Mouse (Mus musculus) embryonic fibroblast, embryonic 13.5 days (primary cell): Measurements from ENCODE around the gene Erc2. TPM values are rescaled to one million over a fixed set of nuclear protein-coding genes. Genes with fewer than 3 reads are reported as not detected.

ENCODE experiments used
- H3K27ac ChIP-seq: 2 replicates; pipeline ENCODE4 v1.5.1; 2012; ENCODE audit warnings: low read length, control low read depth, inconsistent platforms; ENCODE audit not compliant: insufficient read depth
- H3K4me1 ChIP-seq: 2 replicates; pipeline ENCODE4 v1.6.1; 2011; ENCODE audit warnings: low read length; ENCODE audit not compliant: control insufficient read depth, insufficient read depth
- H3K4me3 ChIP-seq: 2 replicates; pipeline ENCODE4 v1.5.1; 2011; ENCODE audit warnings: mild to moderate bottlenecking, control low read depth, low read length; ENCODE audit not compliant: insufficient read depth
- CTCF ChIP-seq: IDR thresholded peaks from 2 replicates; pipeline ENCODE4 v1.5.1; 2011; ENCODE audit warnings: mild to moderate bottlenecking, control low read depth, low read length, moderate library complexity, borderline replicate concordance; ENCODE audit not compliant: insufficient read depth
- POLR2A ChIP-seq: IDR thresholded peaks from 2 replicates; pipeline ENCODE4 v1.6.1; 2011; ENCODE audit warnings: low read depth, mild to moderate bottlenecking, control low read depth, low read length, moderate library complexity
- polyA plus RNA-seq: library from polyadenylated mRNA; stranded (reverse); fragments of >200 nt; gene quantifications from 2 replicates; pipeline ENCODE4 v1.2.4, GENCODE M21; 2011; ENCODE audit warnings: low read depth; ENCODE audit not compliant: missing spikeins, insufficient read length

Erc2 gene
- polyA plus RNA-seq, 1 experiment, result 4.4 TPM

DNA sequence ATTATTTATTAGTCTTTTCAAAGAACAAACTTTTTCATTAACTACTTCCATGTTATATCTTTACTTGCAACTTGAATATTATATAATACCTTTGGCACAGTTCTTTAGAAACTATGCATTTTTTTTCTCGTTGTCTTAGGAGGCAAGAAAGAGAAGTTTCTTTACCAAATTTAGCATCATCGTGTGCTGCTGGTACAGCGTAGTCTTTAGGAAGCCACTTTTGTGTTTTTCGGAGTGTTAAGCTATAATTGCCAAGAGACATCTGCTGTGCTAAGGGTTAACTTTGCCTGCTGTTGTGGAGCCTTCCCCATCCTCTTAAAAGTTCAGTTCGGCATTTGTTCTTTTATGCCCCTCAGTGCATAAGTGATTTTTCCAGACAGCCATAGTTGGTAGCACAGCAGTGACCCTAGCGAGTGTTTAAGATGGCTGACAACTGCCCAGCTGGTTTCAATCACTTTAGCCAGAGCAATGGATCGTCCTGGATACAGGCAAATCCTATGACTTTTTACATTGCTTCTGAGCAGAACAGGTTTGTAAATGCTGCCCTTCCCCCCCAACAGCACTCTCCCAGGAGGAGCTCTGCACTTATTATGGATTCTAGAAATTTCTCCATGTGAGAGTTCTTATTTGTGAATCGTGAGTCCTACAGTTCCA lies 570.6 kb downstream of the Erc2 start:
- TF ChIP-seq POLR2A (no peak), CTCF (no peak)

DNA sequence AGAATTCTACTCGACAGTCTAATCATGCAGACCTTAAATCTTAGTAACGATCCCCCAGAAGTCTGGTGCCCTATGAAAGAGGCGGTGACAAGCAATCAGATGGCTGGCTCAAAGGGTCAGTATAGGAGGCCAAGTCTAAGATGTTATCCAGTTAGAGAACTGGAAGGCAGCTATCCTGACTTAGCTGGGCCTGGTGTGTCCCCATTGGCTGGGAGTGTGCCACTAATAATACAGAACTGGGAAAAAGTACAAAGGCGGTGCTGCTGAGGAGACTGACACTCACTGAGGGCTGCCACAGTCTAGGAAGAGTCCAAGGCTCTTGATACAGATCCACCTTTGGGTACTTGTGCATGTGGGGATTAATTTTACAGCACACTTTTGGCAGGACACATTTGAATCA lies 581.6 kb downstream of the Erc2 start:
- TF ChIP-seq CTCF (no peak), POLR2A (no peak)
- Histone ChIP-seq H3K4me1 (peaks cover 2% of the 10 kb centered on the region; the same call in 1 of the 2 replicates), H3K4me3 (no peak overlapping the region), H3K27ac (no peak overlapping the region)

More for the DNA sequence above, 570.6 kb downstream of the Erc2 start:
- Histone ChIP-seq H3K4me1 (no peaks in the 10 kb centered on the region), H3K27ac (no peak overlapping the region), H3K4me3 (no peak overlapping the region)

DNA sequence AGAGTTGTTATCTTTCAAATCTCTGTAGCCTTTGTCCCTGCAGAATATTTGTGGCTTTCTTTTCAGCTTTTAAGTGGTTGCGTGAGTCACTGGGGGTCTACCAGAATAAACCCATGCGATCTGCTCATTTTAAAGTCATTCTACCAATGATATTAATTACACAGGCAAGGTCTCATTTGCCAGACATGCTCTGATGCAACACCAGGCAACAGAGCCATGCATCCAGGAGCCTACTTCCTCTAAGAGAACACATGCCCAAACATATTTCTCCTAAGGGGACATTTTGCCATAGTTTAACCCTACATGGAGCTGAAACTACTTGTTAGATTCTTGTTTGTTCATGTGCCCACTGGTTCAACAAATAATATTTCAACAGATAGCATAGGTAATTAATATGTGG lies 584.1 kb downstream of the Erc2 start:
- H3K27ac ChIP-seq, result peak overlapping the region; percentile 26; the same call in 1 of the 2 replicates
- TF ChIP-seq CTCF, result no peak
- no peak for TF ChIP-seq POLR2A

GRCm38 (mm10) chr14:28225550-28225949 lies 603.3 kb downstream of the Erc2 start:
- H3K4me1 ChIP-seq, result no peaks in the 10 kb centered on the region
- no peak overlapping the region for H3K4me3 ChIP-seq
- TF ChIP-seq POLR2A (no peak), CTCF (no peak)
- H3K27ac ChIP-seq, result no peak overlapping the region

More for the DNA sequence above, 584.1 kb downstream of the Erc2 start:
- H3K4me1 ChIP-seq, result no peaks in the 10 kb centered on the region
- no peak overlapping the region for H3K4me3 ChIP-seq

DNA sequence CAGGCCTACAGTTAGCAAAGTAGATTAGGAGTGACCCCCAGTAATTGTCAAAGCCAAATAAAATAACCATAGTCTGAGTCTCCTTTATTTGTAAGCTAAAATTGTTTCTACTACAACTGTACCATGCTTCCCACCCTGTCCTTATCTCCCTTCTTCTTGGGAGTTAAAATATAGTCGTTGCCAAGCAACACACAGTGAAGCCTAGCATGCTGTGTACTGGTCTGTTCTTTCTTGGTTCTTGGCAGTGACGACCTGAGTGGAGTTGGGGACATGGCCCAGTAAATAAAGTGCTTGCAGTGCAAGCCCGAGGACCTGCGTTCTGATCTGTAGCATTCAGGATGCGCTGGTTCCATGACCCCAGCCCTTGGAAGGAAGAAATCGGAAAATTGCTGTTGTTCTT lies 608.3 kb downstream of the Erc2 start:
- no peak overlapping the region for H3K4me3 ChIP-seq
- TF ChIP-seq POLR2A (no peak), CTCF (no peak)
- H3K27ac ChIP-seq, result no peak overlapping the region
- H3K4me1 ChIP-seq, result no peaks in the 10 kb centered on the region

DNA sequence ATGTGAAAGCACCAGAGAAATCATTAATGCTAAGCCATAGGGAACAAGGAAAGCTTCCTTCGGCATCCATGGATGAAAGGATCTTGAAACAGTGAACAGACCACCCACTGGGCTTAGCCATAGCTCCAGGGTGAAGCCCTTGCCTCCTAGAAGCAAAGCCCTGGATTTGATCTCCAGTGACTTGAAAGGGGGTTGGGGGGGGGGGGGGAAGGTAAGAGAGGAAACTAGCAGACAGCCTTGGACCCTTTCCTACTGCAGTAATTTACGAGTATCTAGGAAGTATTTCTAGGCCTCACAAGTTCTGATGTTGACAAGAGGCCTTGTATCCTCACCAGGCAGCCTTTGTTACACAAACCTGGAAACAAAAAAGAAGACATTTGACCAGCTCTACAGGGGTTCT lies 609.0 kb downstream of the Erc2 start:
- no peaks in the 10 kb centered on the region for H3K4me1 ChIP-seq
- TF ChIP-seq POLR2A, result no peak
- TF ChIP-seq CTCF, result no peak
- H3K27ac ChIP-seq, result no peak overlapping the region
- no peak overlapping the region for H3K4me3 ChIP-seq

DNA sequence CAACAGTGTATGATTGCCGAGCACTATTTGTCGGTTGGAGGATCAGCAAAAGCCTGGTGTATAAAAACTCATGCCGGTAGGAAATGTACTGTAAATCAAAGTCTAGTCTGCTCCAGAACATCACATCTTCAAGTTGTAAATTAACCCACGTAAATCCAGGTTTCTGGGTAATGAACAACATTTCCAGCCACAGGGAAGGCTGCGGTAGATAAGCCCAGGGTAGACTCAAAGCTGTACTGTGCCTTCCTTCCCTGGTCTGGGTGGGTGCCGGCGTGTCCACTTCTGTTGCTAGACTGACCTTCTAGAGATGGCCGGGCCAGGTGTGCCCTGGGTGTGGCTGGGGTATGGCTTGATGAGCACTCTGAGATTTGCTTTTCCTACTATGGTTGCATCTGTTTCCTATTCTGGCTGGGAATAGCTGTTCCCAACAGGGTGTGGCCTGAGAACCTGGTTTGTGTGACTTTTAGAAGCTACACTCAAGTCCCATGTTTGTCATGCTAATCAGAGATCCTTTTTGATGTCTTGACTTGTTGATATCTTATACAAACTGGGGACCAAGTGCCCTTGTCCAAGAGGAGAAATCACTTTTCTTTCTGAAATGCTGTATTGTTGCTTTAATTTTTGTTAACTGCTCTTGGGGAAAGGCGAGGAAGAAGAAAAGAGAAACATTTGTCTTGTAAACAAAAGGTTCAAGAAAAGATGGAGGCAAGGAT lies 616.3 kb downstream of the Erc2 start:
- Histone ChIP-seq H3K27ac (no peak overlapping the region), H3K4me1 (no peaks in the 10 kb centered on the region), H3K4me3 (no peak overlapping the region)

DNA sequence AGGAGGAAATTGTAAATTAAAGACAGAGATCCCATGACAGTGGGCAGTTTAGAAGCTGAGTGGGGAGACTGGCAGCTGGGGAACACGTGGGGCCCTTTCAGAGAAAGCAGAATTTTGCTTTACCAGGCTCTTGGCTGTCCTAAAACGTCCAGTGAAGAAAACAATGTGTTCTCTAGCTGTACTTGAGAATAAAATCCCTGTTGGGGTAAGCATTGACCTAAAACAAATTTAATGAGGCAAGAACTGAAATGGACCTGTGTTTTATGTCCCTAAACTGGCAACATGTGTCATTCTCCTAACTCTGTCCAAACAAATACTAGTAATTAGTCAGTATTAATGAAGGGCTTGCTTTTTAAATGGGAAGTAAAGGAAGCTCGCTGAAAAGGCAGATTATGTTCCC lies 617.9 kb downstream of the Erc2 start:
- H3K27ac ChIP-seq, result no peak overlapping the region
- TF ChIP-seq CTCF (no peak), POLR2A (no peak)
- no peak overlapping the region for H3K4me3 ChIP-seq
- H3K4me1 ChIP-seq, result no peaks in the 10 kb centered on the region

More for the DNA sequence above, 616.3 kb downstream of the Erc2 start:
- no peak for TF ChIP-seq POLR2A
- TF ChIP-seq CTCF, result no peak

GRCm38 (mm10) chr14:28242743-28243142 lies 620.5 kb downstream of the Erc2 start:
- Histone ChIP-seq H3K27ac (no peak overlapping the region), H3K4me3 (no peak overlapping the region), H3K4me1 (no peaks in the 10 kb centered on the region)
- TF ChIP-seq POLR2A, result no peak
- no peak for TF ChIP-seq CTCF

DNA sequence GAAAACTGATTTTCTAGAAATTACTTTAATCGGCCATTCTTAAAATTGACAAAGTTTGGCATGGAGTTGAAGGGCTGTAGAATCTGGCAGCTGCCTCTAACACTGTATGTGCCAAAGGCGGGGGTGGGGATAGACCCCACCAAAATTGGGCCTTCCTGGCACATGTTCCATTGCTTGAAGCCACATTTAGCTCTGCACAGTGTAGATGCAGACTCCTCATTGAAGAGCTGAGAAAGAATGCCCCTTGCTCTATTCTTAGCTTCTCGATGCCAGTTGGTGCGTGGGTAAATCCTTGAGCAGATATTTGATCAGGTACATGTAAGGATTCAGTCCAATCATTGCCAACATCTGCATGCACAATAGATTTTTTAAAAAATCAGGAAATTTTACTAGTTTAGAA lies 621.2 kb downstream of the Erc2 start:
- Histone ChIP-seq H3K4me1 (no peaks in the 10 kb centered on the region), H3K27ac (no peak overlapping the region), H3K4me3 (no peak overlapping the region)
- no peak for TF ChIP-seq POLR2A
- no peak for TF ChIP-seq CTCF

- TF ChIP-seq POLR2A (no peak), CTCF (no peak)
- Histone ChIP-seq H3K4me3 (no peak overlapping the region), H3K27ac (no peak overlapping the region), H3K4me1 (no peaks in the 10 kb centered on the region)
Observed at GRCm38 (mm10) chr14:28262706-28263105, 640.5 kb downstream of the Erc2 start.
